Mouse (Mus musculus): ENCODE measurements at regions not wholly inside any gene's neighbourhood (a gene's known extent, or its start where the extent isn't known, plus 50 kb on each side); places are given as distances from the start of the nearest gene placed in this dataset.
"Not testable (repeated sequence)": the region's sequence is repeated elsewhere in the genome, so short reads cannot be mapped to it uniquely, and the experiment has no call there.

DNA sequence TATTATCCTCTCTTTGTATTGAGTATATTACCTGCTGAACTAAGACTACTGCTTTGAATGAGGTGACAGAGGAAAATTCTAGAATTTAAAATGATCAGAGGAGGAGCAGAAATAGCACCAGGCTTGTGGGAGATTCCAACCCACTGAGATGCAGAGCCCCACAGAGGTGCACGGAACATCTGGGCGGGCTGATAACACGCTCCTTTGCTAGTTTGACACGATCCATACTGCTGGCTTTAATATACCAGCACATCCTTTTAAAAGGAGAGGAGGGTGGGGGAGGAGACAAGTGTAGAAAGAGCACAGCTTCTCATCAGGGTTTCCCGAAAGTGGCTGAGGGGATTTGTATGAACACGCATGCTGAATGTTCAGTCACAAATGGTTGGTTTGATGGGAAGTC, 451.0 kb downstream of the Cbln4 start:
- DNase-seq (ENCODE audit: low read depth, low spot score) = no peak

DNA sequence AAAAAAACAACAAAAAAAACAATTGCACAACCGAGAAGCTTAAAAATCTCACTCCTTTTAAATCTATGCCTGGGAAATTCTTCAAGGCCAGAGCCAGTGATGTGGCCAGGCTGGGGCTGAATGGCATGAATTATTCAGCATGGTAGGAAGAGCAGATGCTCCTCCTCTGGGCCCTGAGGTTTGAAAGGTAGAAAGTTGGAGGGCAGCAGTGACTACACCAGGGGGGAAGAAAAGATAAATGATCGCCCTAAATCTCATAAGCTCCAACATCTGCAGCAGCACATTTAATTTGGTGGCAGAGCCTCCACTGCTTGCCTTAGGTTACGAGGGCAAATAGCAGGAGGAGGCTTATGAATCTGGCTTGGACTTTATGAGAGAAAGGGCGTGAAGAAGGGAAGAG, 455.1 kb downstream of the Cbln4 start:
- DNase-seq (ENCODE audit: low read depth, low spot score) = no peak

DNA sequence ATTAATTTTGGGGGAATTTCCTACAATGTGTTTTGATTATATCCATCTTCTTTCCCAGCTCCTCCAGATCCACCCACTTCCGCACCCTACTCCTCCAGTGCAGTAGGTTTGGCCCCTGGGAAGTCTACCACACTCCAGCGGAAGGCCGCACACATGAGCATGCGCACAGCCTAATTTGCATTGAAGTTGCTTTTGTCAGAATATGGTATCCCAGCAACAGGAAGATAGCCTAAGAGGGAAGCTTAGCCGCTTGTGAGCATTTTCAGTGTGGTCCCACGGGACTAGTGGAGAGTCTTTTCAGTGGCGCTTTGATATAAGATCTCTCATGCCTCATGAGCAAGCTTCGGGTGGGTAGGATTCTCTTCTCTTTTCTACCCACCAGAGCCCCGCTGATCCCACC, 455.6 kb downstream of the Cbln4 start:
- no peak for DNase-seq (ENCODE audit: low read depth, low spot score)

DNA sequence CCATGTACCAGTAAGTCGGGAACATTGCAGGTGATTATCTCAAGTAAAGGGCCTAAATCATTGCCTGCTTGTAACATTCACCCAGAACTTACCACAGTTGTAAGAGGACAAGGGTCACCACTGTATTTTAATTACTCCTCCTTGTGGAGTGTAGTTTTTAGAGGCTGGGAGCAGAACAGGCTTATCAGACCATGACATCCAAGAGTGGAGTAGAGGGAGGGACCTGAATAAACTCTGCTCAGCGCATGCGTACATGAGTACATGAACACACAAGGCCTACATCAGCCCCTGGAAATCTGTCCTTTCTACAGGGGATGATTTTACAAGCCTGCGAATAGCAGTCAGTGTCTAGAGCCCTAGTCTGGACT, 456.4 kb downstream of the Cbln4 start:
- DNase-seq (ENCODE audit: low read depth, low spot score) = no peak

DNA sequence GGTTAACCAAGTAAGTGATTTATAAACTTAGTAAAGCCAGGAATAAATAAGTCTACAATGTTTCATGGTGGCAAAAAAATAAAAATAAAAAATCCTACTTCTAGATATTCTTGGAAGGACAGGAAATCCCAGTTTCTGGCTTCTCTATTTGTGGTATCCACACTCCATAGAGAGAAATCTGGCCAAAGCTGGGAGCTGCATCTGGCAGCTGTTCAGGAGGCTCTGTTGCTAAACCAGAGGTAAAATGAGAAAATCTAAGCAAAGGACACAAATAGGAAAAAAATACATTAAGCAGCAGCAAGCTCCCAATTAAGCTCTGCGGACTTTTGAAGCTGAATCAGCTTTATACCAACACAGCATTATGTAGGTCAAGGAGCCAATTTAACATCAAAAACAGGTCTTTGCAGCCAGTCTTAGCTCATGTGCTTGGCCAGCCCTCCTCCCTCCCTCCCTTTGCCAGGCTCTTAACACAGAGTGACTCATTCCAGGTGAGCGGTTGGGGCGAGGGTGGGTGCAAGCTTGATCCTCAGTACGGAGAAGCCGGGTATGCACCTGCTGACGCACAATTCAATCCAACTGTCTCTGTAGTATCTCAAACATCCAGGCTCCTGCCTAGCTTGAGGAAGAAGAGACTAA, 456.9 kb downstream of the Cbln4 start:
- no peak for DNase-seq (ENCODE audit: low read depth, low spot score)

DNA sequence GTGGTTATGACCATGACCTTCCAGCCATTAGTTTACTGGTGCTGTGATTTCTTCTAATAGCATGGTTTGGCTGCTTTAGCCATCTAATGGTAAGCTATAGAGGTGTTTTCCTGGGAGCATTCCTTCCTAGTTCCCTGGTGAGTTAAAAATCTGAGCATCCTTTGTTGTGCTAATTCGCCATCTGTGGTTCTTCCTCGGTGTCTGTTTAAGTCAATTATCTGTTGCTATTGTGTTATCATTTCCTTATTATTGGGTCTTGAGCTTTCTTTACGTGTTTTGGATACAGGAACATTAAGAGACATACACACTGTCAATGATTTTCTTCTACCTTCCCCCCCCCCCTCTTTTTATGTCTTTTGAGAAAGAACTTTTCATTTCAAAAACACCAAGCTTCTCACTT, 468.9 kb downstream of the Cbln4 start:
- no peak for DNase-seq (ENCODE audit: low read depth, low spot score)

DNA sequence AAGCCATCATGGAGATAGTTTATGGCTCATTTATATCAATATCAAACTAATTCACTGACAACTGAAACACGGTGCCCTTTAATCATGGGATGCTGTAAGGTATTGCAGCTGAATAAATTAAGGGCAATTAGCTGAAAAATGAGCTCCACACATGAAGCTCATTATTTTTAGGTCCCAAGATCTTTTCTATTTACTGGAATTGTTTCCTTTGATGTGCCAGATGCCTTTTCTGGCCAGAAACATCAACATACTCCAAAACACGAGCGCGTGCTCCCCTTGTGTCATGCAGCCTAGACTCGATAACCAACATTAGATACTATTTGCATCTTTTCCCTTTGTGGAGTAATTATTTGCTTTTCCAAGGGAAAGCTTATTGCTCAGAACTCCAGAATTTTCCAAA, 480.6 kb downstream of the Cbln4 start:
- DNase-seq (ENCODE audit: low read depth, low spot score) = no peak

DNA sequence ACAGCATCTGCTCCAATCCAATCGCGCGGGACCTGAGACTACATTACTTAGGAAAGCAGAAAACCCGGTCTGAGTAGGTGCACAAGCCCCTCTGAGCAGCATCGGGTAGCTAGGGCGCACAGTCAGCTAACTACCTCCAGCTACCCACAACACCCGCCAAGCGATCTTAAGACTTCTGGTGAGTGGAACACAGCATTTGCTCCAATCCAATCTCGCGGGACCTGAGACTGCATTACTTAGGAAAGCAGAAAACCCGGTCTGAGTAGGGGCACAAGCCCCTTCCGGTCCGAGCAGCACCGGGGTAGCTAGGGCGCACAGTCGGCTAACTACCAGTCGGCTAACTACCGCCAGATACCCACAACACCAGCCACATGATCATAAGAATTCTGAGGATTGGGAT, 500.5 kb downstream of the Cbln4 start:
- not testable (repeated sequence) for DNase-seq (ENCODE audit: low read depth, low spot score)

DNA sequence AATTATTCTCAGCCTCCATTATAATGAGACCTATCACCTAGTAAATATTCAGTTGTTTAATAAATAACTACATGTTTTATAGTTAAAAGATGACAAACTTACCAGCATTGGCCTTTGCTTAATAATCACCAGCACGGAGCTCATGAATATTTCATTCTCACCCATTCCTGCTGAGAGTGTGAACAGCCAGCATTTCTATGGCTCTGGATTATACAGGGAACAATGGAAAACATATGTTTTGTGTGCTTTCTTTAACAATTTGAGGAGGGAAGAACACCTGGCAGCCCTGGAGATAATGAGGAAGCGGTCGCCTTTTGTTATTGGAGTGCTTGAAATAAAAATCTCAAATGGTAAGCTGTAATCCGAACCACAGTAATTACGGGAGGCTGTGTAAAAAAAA, 528.4 kb downstream of the Cbln4 start:
- DNase-seq (ENCODE audit: low read depth, low spot score) = no peak

DNA sequence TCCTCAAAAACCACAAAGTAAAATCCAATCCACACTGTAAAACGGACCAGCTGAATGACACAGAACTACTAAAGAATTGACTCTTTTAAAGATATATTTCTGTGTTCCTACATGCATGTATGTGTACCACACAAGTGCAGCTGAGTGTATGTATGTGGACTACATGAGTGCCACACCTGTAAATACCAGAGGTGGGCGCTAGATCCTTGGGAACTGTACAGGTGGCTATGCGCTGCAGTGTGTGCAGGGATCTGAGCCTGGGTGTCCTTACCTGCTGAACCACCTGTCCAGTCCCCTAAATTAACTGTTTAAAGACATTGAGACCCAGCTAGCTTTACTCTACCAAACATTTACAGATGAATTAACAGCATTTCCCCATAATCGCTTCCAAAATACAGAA, 546.6 kb downstream of the Cbln4 start:
- no peak for DNase-seq (ENCODE audit: low read depth, low spot score)

DNA sequence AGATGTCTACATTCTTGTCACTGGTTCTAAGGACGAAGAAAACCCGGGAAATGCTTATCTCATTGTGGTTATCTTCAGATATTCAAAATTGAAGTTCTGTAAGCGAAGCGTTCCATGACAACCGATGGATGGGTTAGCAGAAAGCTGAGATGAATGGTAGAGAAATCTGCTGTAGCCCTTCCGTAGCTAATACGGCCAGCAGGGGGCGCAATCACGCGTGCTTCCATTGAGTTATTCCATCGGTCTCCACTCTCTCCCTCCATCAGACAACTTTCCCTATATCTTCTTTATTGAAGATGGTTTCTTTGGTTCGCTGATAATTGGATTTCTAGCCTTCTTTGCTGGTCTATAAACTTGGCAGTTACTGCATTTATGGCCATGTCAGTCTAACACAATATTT, 549.5 kb downstream of the Cbln4 start:
- no peak for DNase-seq (ENCODE audit: low read depth, low spot score)

DNA sequence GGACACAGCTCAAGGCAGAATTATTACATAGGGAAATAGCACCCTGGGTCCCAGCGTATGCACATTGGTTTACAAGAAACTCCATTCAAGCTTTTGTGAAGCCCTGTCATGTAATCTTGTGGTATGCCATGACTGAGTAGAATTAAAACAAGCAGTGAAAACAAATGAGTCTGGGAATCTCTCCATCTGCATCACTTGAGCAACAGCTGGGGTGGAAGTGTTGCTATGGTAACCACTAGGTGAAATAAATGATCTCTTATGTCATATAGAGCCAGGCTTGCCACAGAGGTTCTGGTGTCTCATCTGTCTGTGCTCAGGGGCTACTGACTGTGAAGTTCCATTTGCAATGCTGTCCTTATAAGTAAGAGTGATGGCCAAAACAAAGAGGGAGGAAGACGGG, 556.0 kb downstream of the Cbln4 start:
- no peak for DNase-seq (ENCODE audit: low read depth, low spot score)

DNA sequence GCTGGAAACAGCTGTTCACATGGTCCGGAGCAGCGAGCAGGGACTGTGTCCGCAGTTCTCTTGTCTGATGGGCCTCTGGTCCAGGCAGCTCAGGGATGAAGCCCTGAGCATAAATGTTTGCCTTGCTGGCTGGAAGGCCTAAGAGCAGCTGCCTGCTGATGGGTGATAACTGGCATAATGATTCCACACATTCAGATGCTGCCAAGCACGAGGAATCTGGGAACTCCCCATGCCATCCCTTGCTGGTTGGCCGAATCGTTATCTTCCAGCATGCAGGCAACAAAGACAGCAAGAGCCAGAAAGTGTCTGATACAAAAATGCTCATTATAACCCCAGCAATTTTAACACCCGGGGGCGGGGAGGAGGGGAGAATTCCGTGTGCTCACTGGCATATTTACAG, 590.0 kb downstream of the Cbln4 start:
- no peak for DNase-seq (ENCODE audit: low read depth, low spot score)

DNA sequence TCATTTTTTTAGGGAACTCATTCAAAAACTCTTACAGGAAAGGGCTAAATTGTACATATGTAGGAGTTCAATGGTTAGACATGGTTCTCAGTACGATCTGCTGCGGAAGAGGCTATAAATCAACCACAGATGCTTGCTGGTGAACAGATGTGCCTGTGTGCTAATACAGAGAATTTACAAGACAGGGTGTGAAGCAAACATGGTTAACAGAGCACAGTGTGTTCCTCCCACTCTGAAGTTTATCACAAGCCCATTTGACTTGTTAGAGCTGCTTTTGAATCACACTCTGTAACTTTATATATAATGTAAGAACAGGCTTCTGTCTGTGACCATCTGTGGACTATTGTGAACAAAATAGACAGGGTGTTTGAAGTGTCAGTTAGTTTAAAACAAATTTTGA, 637.2 kb downstream of the Cbln4 start:
- DNase-seq (ENCODE audit: low read depth, low spot score) = no peak

DNA sequence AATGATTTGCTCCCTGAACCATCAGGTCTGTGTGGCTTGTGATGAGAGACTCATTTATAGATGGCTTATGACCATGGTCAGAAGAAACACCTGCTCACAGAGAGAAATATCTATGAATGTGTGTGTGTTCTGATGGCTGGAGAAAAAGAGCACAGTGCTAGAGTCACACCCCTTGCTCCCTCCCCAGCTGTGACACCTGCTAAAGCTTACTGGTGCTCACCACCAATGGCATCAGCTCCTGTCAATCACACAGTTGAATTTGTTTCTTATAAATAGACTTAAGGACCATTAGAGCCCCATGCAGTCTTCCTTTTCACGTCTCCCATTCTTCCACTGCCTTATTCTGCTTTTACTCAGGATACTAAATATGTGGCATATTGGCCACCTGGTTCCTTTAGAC, 654.3 kb downstream of the Cbln4 start:
- DNase-seq (ENCODE audit: low read depth, low spot score) = no peak

DNA sequence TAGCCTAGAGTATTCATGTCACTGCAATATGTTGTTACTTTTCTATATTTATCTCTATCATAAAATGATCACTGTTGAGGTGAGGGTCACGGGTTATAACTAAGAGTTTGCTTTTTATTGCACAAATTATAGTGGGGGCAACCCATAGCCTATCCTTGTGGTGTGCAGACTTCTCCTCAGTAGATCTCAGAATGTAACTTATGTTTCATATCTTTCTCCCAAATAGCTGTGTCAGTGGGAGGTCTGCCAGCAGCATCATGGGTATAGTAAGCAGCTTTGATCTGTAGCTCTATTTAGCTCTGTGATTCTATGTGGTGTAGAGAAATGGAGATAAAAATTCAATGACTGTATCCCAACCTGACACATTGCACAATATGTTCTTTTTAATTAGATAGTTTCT, 641.9 kb downstream of the Dok5 start:
- DNase-seq (ENCODE audit: low read depth, low spot score) = no peak

DNA sequence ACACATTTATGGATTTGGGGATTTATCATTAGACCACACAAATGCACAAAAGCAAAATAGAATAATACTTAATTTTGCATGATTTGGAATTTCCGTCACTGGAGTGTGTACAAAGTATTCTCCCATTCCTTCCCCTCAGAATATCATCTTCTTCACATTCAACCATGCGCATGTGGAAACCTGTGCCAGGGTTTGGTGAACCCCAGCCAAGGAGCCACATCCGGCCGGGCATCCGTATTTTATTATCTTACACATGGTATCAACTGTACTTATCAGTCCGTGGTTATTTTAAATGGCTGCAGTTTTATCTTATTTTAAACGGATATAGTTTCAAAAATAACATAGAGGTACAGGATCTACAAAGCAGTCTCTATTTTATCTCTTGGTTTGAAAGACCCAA, 641.4 kb downstream of the Dok5 start:
- DNase-seq (ENCODE audit: low read depth, low spot score) = no peak

DNA sequence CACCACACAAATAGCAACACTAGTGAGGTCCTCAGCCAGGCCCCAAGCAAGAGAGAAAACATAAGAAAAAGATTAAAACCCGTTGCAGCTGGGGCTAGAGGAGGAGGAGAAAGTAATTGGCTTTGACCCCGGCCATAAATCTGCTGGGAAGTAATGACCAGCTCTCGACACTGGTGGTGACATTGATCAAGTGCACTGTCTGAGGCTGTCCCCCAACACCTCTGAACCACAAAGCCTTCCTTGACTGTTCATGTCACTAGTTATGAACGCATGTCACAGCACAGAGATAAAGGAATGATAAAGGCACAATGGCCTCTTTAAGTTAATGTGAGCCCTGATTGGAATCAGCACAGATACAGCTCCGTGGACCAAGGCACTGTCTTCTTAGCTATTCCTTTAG, 640.1 kb downstream of the Dok5 start:
- no peak for DNase-seq (ENCODE audit: low read depth, low spot score)

DNA sequence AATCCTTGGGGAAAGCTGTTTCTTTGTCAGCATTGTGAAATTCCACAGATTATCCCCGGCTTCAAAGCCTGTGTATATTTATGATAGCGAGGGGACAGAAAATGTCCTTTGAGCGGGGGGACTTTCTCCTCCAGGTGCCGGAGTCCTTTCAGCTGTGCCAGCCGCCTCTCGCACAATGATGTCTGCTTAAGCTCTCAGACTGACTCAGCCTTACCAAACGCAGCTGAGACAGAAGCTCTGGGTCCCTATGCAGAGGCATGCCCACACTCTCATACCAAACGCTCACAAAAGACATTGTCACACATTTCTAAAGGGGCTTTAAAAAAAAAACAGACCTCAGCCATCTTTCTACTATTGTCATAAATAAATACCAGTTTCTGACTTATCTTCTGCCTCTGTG, 633.9 kb downstream of the Dok5 start:
- DNase-seq (ENCODE audit: low read depth, low spot score) = no peak

DNA sequence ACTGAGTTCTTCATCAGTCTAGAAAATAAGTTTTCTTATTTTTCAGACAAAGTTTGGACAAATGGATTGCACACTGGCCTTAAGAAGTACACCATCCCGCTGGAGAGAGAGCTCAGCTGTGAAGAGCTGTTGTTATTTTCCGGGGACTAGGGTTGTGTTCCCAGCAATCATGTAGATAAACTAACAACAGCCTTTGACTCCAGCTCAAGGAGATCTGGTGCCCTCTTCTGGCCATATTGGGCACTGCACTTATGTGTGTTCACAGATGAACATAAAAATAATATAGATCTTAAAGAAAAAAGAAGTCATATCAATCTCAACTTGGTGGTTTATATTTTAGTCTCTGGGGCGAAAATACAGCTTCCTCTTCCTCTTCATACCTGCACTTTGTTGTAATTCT, 633.0 kb downstream of the Dok5 start:
- no peak for DNase-seq (ENCODE audit: low read depth, low spot score)

DNA sequence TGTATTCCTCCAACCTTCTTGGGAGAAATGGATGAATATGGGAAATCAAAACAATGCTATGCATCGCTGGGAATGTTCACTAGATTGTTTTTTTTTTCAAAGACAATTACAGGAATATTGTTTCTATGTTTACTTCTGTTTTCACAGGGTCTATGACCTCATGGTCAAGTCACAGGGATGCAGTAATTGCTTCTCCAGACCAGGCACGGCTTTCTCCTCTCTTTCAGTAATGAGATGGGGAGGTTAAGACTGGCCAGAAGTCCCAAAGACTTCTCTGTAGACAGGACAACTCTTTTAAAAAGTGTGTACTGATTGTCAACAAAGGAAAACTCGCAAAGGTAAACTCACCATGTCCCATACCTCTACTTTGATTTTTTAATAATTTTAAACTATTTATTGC, 631.8 kb downstream of the Dok5 start:
- DNase-seq (ENCODE audit: low read depth, low spot score) = no peak

DNA sequence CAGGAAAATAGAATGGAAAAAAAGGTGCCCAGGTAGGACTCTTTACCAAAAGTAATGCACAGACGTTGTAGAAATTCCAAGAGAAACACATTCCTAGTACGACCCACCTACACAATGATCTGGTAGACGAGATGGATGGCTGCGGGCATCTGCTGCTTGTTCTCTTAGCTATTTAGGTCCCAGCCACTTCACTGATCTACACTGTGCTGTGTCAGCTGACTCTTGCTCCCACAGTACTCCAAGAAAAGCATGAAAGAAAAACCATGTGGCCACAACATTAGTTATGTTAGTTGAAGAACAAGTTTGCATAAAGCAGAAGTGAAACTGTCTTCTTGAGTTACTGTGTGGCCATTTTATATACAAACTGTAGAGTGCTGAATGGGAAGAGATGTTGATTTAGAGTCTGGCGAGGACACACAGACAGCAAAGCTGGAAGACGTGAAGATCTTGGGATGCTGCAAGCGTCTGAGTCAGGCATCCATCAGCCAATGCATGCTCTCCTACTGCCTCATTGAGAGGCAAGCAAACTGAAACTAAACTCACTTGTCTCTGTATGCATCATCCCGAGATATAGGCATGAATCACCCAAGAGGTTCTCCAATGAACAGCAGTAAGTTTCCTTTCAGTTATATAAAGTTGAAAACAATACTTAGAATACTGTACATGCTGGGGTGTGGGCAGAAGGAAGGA, 626.6 kb downstream of the Dok5 start:
- DNase-seq (ENCODE audit: low read depth, low spot score) = no peak

DNA sequence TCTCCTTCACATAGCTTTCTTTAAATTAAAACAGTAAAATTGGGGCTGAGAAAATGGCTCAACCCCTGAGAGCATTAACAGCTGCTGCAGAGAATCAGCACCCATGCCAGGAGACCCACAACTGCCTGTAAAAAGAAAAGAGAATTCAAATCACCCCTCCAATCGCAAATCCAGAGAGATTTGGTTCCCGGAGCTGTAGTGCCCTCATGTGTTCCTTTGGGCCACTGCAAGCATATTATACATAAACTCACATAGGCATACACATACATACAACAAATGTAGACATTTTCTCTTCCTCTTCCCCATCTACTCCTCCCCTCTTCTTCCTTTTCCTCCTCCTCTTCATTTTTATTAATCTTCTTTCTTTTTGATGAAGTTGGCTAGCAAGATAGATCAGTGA, 616.5 kb downstream of the Dok5 start:
- no peak for DNase-seq (ENCODE audit: low read depth, low spot score)
